In the genomic region with DNA sequence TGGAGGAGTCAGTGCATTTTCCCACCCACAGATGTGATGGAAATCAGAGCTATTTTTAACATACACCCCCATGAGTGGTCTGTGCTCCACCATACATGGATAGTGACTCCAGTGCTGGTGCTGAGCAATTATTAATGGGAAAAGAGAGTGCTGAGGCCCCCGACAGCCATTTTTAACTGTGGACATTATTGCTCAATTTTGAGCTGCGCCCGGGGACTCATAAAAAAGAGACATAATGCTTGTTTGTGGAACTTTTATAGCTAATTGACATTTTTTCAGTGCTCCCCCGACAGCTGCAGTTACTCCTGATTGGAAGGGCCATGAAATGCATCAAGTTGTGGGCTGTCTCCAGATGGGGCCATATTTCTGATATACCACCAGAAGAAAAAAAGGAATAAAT, we compare ENCODE assay signal across 24 mouse cellular contexts.
A peak's percentile ranks its signal among the peaks of the same experiment; 100 is the strongest.
DNase-seq lines count a peak whose midpoint lies in the region; ATAC-seq and TF ChIP-seq lines count a peak whose summit lies in the region.
"Had no signal": no experiment of that assay in that cellular context is flagged by ENCODE, and none has a peak within 500 bp of the region (broad histone marks: within the 10 kb centered on the region; RNA-seq: fewer than 3 reads in every experiment).

No protein-coding gene starts in this region.

- ATAC-seq in kidney, postnatal 0 days (replicated peaks; ENCODE audit: low FRiP score, low read depth), result no peak
- peak; percentile 77 for ATAC-seq in neural tube, embryonic 15.5 days (ENCODE audit: low FRiP score)
- ATAC-seq: CD4-positive, CD25-positive, alpha-beta regulatory T cell, adult 4 months; intestine, postnatal 0 days; midbrain, embryonic 16.5 days; Patski had no signal

- no peaks in the 10 kb centered on the region for H3K27me3 ChIP-seq in kidney, postnatal 0 days (ENCODE audit: insufficient read depth, low read length)
- H3K27me3 ChIP-seq in neural tube, embryonic 15.5 days (replicated peaks), result no peaks in the 10 kb centered on the region
- H3K27me3 ChIP-seq: embryonic facial prominence, embryonic 15.5 days; heart, embryonic 13.5 days; Patski had no signal

- no peak overlapping the region for H3K9ac ChIP-seq in kidney, postnatal 0 days (ENCODE audit: low read depth, low read length)
- H3K9ac ChIP-seq in neural tube, embryonic 15.5 days (replicated peaks), result no peak overlapping the region
- H3K9ac ChIP-seq: embryonic facial prominence, embryonic 15.5 days; heart, embryonic 13.5 days; hindbrain, embryonic 14.5 days had no signal

- H3K4me2 ChIP-seq in kidney, postnatal 0 days (ENCODE audit: low read length), result no peak overlapping the region
- no peak overlapping the region for H3K4me2 ChIP-seq in neural tube, embryonic 15.5 days
- H3K4me2 ChIP-seq: embryonic facial prominence, embryonic 15.5 days; heart, embryonic 13.5 days; hindbrain, embryonic 14.5 days had no signal

- no peaks in the 10 kb centered on the region for H3K9me3 ChIP-seq in kidney, postnatal 0 days (replicated peaks; ENCODE audit: low read length)
- no peaks in the 10 kb centered on the region for H3K9me3 ChIP-seq in neural tube, embryonic 15.5 days (replicated peaks)
- H3K9me3 ChIP-seq: embryonic facial prominence, embryonic 15.5 days; heart, embryonic 13.5 days had no signal

- WGBS in kidney, postnatal 0 days, result 42% methylated on average over 4 of the region's 4 CpGs
- 34% methylated on average over 4 of the region's 4 CpGs for WGBS in neural tube, embryonic 15.5 days

- H3K4me3 ChIP-seq in kidney, postnatal 0 days (replicated peaks; ENCODE audit: low read depth, low read length), result no peak overlapping the region
- no peak overlapping the region for H3K4me3 ChIP-seq in neural tube, embryonic 15.5 days (replicated peaks)
- H3K4me3 ChIP-seq: embryonic facial prominence, embryonic 15.5 days; heart, embryonic 13.5 days had no signal

- H3K36me3 ChIP-seq in kidney, postnatal 0 days (ENCODE audit: insufficient read depth, low read length), result no peaks in the 10 kb centered on the region
- H3K36me3 ChIP-seq in neural tube, embryonic 15.5 days, result no peaks in the 10 kb centered on the region
- H3K36me3 ChIP-seq: embryonic facial prominence, embryonic 15.5 days; heart, embryonic 13.5 days had no signal

- no peaks in the 10 kb centered on the region for H3K4me1 ChIP-seq in kidney, postnatal 0 days (replicated peaks; ENCODE audit: insufficient read depth, low read length)
- peaks cover 23% of the 10 kb centered on the region for H3K4me1 ChIP-seq in neural tube, embryonic 15.5 days
- H3K4me1 ChIP-seq: embryonic facial prominence, embryonic 15.5 days had no signal

- H3K27ac ChIP-seq in kidney, postnatal 0 days, result no peak overlapping the region
- no peak overlapping the region for H3K27ac ChIP-seq in neural tube, embryonic 15.5 days (replicated peaks)
- H3K27ac ChIP-seq: embryonic facial prominence, embryonic 15.5 days; heart, embryonic 13.5 days; hindbrain, embryonic 14.5 days had no signal

- TF ChIP-seq CTCF in kidney, postnatal 0 days (IDR thresholded peaks at IDR 0.05; ENCODE audit: low read depth), result no peak

- peak; percentile 11 for DNase-seq in embryo, embryonic 11 days
- DNase-seq in embryo, embryonic 10.5 days (ENCODE audit: low spot score), result no peak
- peak; percentile 66 for DNase-seq in kidney, postnatal 0 days (ENCODE audit: low spot score)
- no peak for DNase-seq in kidney, adult 8-10 months
- peak; percentile 10 for DNase-seq in urinary bladder, postnatal 14 days (ENCODE audit: low spot score)
- no peak for DNase-seq in urinary bladder, adult 2 months (ENCODE audit: low spot score)
- DNase-seq in layer of hippocampus, adult 9-11 months, result no peak
- DNase-seq: adrenal gland, postnatal 10 days; cerebellum, adult 11 months; cerebellum, postnatal 10 days; gastrocnemius, postnatal 10 days; heart, adult 11 months; heart, postnatal 36 days; liver; lung, postnatal 10 days; thymus, adult 2 months had no signal

Comparison
In these comparisons a context has a peak if more than half of its experiments do, and no peak if none do; other contexts are left out.
1. DNase-seq: peak in embryo, embryonic 11 days (single experiment), kidney, postnatal 0 days (single experiment) and urinary bladder, postnatal 14 days (single experiment); none in embryo, embryonic 10.5 days (single experiment), kidney, adult 8-10 months (0 of 2), urinary bladder, adult 2 months (single experiment) and layer of hippocampus, adult 9-11 months (single experiment).